Mouse (Mus musculus) stomach, embryonic 14.5 days (tissue): ENCODE results near the gene Tmem41a. TPM values are rescaled to one million over a fixed set of nuclear protein-coding genes. Genes with fewer than 3 reads are reported as not detected.
"Not testable (repeated sequence)": the region's sequence is repeated elsewhere in the genome, so short reads cannot be mapped to it uniquely, and the experiment has no call there.

Source experiments
- ATAC-seq: fragments of 200-750 bp; cut with Nextera tagmentation; 2 replicates; pipeline ENCODE4 v1.8.0; 2017; ENCODE audit warnings: low read depth, moderate TSS enrichment; ENCODE audit not compliant: insufficient number of reproducible peaks, insufficient read depth, low FRiP score
- H3K27ac ChIP-seq: fragments of 300-500 bp; sonication (generic); 2 replicates; pipeline ENCODE4 v1.5.1; 2014; ENCODE audit warnings: mild to moderate bottlenecking, low read length, moderate library complexity, mixed read lengths
- H3K27me3 ChIP-seq: fragments of 300-500 bp; sonication (generic); 2 replicates; pipeline ENCODE4 v1.6.1; 2014; ENCODE audit warnings: low read length, control low read depth, mixed read lengths; ENCODE audit not compliant: control insufficient read depth, insufficient read depth
- H3K36me3 ChIP-seq: fragments of 300-500 bp; sonication (generic); 2 replicates; pipeline ENCODE4 v1.6.1; 2014; ENCODE audit warnings: mild to moderate bottlenecking, control low read depth, low read length, moderate library complexity, mixed read lengths; ENCODE audit not compliant: control insufficient read depth, insufficient read depth
- H3K4me1 ChIP-seq: fragments of 300-500 bp; sonication (generic); 2 replicates; pipeline ENCODE4 v1.6.1; 2014; ENCODE audit warnings: low read length, control low read depth, mixed read lengths; ENCODE audit not compliant: control insufficient read depth, insufficient read depth
- H3K4me2 ChIP-seq: fragments of 300-500 bp; sonication (generic); replicated peaks from 2 replicates; pipeline ENCODE4 v1.6.1; 2014; ENCODE audit warnings: low read depth, low read length, control low read depth
- H3K4me3 ChIP-seq: fragments of 300-500 bp; sonication (generic); 2 replicates; pipeline ENCODE4 v1.5.1; 2014; ENCODE audit warnings: low read depth, low read length, control low read depth
- H3K9ac ChIP-seq: fragments of 300-500 bp; sonication (generic); replicated peaks from 2 replicates; pipeline ENCODE4 v1.6.1; 2014; ENCODE audit warnings: low read depth, mild to moderate bottlenecking, control low read depth, low read length, moderate library complexity, mixed read lengths
- H3K9me3 ChIP-seq: fragments of 300-500 bp; sonication (generic); 2 replicates; pipeline ENCODE4 v1.6.1; 2016; ENCODE audit warnings: low read depth, low read length, control low read depth; ENCODE audit not compliant: control insufficient read depth
- WGBS: fragments of 180-500 bp; shearing (Covaris S2); extraction: QIAGEN DNeasy Blood & Tissue Kit; methylation state at CpG from one replicate; pipeline ENCODE4 v1.1.7; 2014; 5-methylcytosine and 5-hydroxymethylcytosine counted together
- polyA plus RNA-seq: library from polyadenylated mRNA; unstranded; fragments of >200 nt; fragmentation: Nextera tagmentation; extraction: Ambion mirVana; gene quantifications from 2 replicates; pipeline ENCODE4 v1.2.1, GENCODE M21; 2014

The Tmem41a gene
- 31.1 and 36.2 TPM in 2 replicates for polyA plus RNA-seq

- H3K36me3 ChIP-seq: no peaks in the 10 kb centered on the region
- WGBS: 1% methylated on average over 56 of the region's 63 CpGs
- H3K9me3 ChIP-seq: no peaks in the 10 kb centered on the region
- ATAC-seq: peak; percentile 97
- H3K9ac ChIP-seq: peak within 1 kb of the TSS; percentile 63
- peaks cover 4% of the 10 kb centered on the region; the same call in 1 of the 2 replicates for H3K4me1 ChIP-seq
- H3K4me3 ChIP-seq: peak within 1 kb of the TSS; percentile 62
- no peaks in the 10 kb centered on the region for H3K27me3 ChIP-seq
- H3K27ac ChIP-seq: peak within 1 kb of the TSS; percentile 6; the same call in 1 of the 2 replicates
- H3K4me2 ChIP-seq: peak within 1 kb of the TSS; percentile 73
Observed at GRCm38 (mm10) chr16:21946761-21947715, at the start of gene Tmem41a. Tmem41a (minus strand) TSS chr16:21947552.

- Histone ChIP-seq H3K9me3 (no peaks in the 10 kb centered on the region), H3K27ac (peak overlapping the region; percentile 87), H3K27me3 (no peaks in the 10 kb centered on the region), H3K4me3 (no peak overlapping the region), H3K9ac (no peak overlapping the region), H3K4me1 (peaks cover 6% of the 10 kb centered on the region; the same call in 1 of the 2 replicates), H3K4me2 (no peak overlapping the region), H3K36me3 (no peaks in the 10 kb centered on the region)
- 24% methylated on average over 4 of the region's 4 CpGs for WGBS
- ATAC-seq: no peak
Observed at GRCm38 (mm10) chr16:21996402-21996801, 49.0 kb upstream of the Tmem41a start.

- Histone ChIP-seq H3K9me3 (no peaks in the 10 kb centered on the region), H3K4me2 (peak within 1 kb of the TSS; percentile 40), H3K36me3 (no peaks in the 10 kb centered on the region), H3K27ac (peak within 1 kb of the TSS; percentile 87), H3K27me3 (no peaks in the 10 kb centered on the region), H3K9ac (no peak within 1 kb of the TSS), H3K4me3 (0 out of 2 replicates have a peak within 1 kb of the TSS, but pooled peaks have one; percentile 1), H3K4me1 (peaks cover 6% of the 10 kb centered on the region; the same call in 1 of the 2 replicates)
- 11% methylated on average over 16 of the region's 16 CpGs for WGBS
- ATAC-seq: no peak
Observed at GRCm38 (mm10) chr16:21995304-21995703, 48.0 kb upstream of the Tmem41a start, which contains the start of gene Liph. Liph (minus strand) TSS chr16:21995663.

GRCm38 (mm10) chr16:21991774-21992173 is 44.4 kb upstream of the Tmem41a start:
- H3K27me3 ChIP-seq: no peaks in the 10 kb centered on the region
- no peaks in the 10 kb centered on the region for H3K36me3 ChIP-seq
- ATAC-seq: no peak
- no peak overlapping the region for H3K27ac ChIP-seq
- 76% methylated on average over 2 of the region's 2 CpGs for WGBS
- no peak overlapping the region for H3K4me3 ChIP-seq
- H3K4me1 ChIP-seq: peaks cover 6% of the 10 kb centered on the region; the same call in 1 of the 2 replicates
- H3K9me3 ChIP-seq: no peaks in the 10 kb centered on the region
- no peak overlapping the region for H3K4me2 ChIP-seq
- no peak overlapping the region for H3K9ac ChIP-seq

GRCm38 (mm10) chr16:21990893-21991292 is 43.5 kb upstream of the Tmem41a start:
- not testable (repeated sequence) for H3K27me3 ChIP-seq, H3K9ac ChIP-seq, H3K4me1 ChIP-seq, H3K4me3 ChIP-seq, H3K36me3 ChIP-seq, ATAC-seq, H3K9me3 ChIP-seq, H3K4me2 ChIP-seq, H3K27ac ChIP-seq

- no peaks in the 10 kb centered on the region for H3K9me3 ChIP-seq
- no peak for ATAC-seq
- no peak overlapping the region for H3K27ac ChIP-seq
- no peak overlapping the region for H3K4me3 ChIP-seq
- no peak overlapping the region for H3K9ac ChIP-seq
- H3K36me3 ChIP-seq: no peaks in the 10 kb centered on the region
- no peak overlapping the region for H3K4me2 ChIP-seq
- H3K27me3 ChIP-seq: no peaks in the 10 kb centered on the region
- WGBS: 66% methylated on average over 5 of the region's 5 CpGs
- H3K4me1 ChIP-seq: no peaks in the 10 kb centered on the region
Observed at GRCm38 (mm10) chr16:21987956-21988355, 40.6 kb upstream of the Tmem41a start.

GRCm38 (mm10) chr16:21986191-21986590 is 38.8 kb upstream of the Tmem41a start:
- H3K9ac ChIP-seq: no peak overlapping the region
- no peaks in the 10 kb centered on the region for H3K27me3 ChIP-seq
- H3K27ac ChIP-seq: no peak overlapping the region
- no peak overlapping the region for H3K4me2 ChIP-seq
- peaks cover 3% of the 10 kb centered on the region; the same call in 1 of the 2 replicates for H3K9me3 ChIP-seq
- no peak for ATAC-seq
- no peaks in the 10 kb centered on the region for H3K36me3 ChIP-seq
- 32% methylated on average over 3 of the region's 3 CpGs for WGBS
- no peaks in the 10 kb centered on the region for H3K4me1 ChIP-seq
- no peak overlapping the region for H3K4me3 ChIP-seq

- Histone ChIP-seq H3K4me1 (no peaks in the 10 kb centered on the region), H3K9ac (no peak overlapping the region), H3K27me3 (no peaks in the 10 kb centered on the region), H3K36me3 (no peaks in the 10 kb centered on the region), H3K9me3 (peaks cover 3% of the 10 kb centered on the region; the same call in 1 of the 2 replicates), H3K27ac (no peak overlapping the region), H3K4me3 (no peak overlapping the region), H3K4me2 (no peak overlapping the region)
- 91% methylated on average over 12 of the region's 12 CpGs for WGBS
- ATAC-seq: no peak
Observed at GRCm38 (mm10) chr16:21984091-21984490, 36.7 kb upstream of the Tmem41a start.
